Mouse (Mus musculus) hindlimb bud, embryonic 11.5 days (tissue): ENCODE results near the gene Snx30.

Experiments
- DNase-seq: peaks from one replicate; pipeline ENCODE4 v3.0.0-alpha.2; 2012; ENCODE audit warnings: low read depth, low spot score; ENCODE audit errors: extremely low spot score

The Snx30 gene

GRCm38 (mm10) chr4:59870433-59870832 is 64.8 kb downstream of the Snx30 start:
- no peak for DNase-seq

GRCm38 (mm10) chr4:59870859-59871591 is 65.4 kb downstream of the Snx30 start:
- DNase-seq = peak; percentile 68

- DNase-seq = no peak
These were observed 67.6 kb downstream of the Snx30 start for GRCm38 (mm10) chr4:59873240-59873639.

GRCm38 (mm10) chr4:59873830-59874229 is 68.2 kb downstream of the Snx30 start:
- DNase-seq = no peak

- no peak for DNase-seq
These were observed 70.9 kb downstream of the Snx30 start for GRCm38 (mm10) chr4:59876570-59876969.

- no peak for DNase-seq
These were observed 71.4 kb downstream of the Snx30 start for GRCm38 (mm10) chr4:59877025-59877424.

- DNase-seq = no peak
These were observed 73.0 kb downstream of the Snx30 start for GRCm38 (mm10) chr4:59878595-59878994.

- no peak for DNase-seq
These were observed 73.8 kb downstream of the Snx30 start for GRCm38 (mm10) chr4:59879444-59879843.

GRCm38 (mm10) chr4:59880725-59881124 is 75.1 kb downstream of the Snx30 start:
- no peak for DNase-seq

- no peak for DNase-seq
These were observed 75.6 kb downstream of the Snx30 start for GRCm38 (mm10) chr4:59881210-59881609.

- no peak for DNase-seq
These were observed 78.6 kb downstream of the Snx30 start for GRCm38 (mm10) chr4:59884136-59884696.

GRCm38 (mm10) chr4:59886281-59886680 is 80.6 kb downstream of the Snx30 start:
- DNase-seq = no peak

- DNase-seq = no peak
These were observed 81.4 kb downstream of the Snx30 start for GRCm38 (mm10) chr4:59887011-59887410.

- DNase-seq = no peak
These were observed 82.4 kb downstream of the Snx30 start for GRCm38 (mm10) chr4:59888014-59888413.

- no peak for DNase-seq
These were observed 84.5 kb downstream of the Snx30 start for GRCm38 (mm10) chr4:59890086-59890600.

- DNase-seq = no peak
These were observed 86.2 kb downstream of the Snx30 start for GRCm38 (mm10) chr4:59891723-59892416.

GRCm38 (mm10) chr4:59892731-59893130 is 87.1 kb downstream of the Snx30 start:
- DNase-seq = no peak

- no peak for DNase-seq
These were observed 88.8 kb downstream of the Snx30 start for GRCm38 (mm10) chr4:59894415-59894814.

- no peak for DNase-seq
These were observed 89.4 kb downstream of the Snx30 start for GRCm38 (mm10) chr4:59894977-59895575.

- DNase-seq = no peak
These were observed 90.4 kb downstream of the Snx30 start for GRCm38 (mm10) chr4:59896000-59896399.

- DNase-seq = no peak
These were observed 92.3 kb downstream of the Snx30 start for GRCm38 (mm10) chr4:59897814-59898520.
